Mouse (Mus musculus) ovary, adult 18-20 months (tissue): ENCODE results near the gene Csmd2.

Experiments
- DNase-seq: peaks from one replicate; pipeline ENCODE4 v3.0.0; 2022; ENCODE audit warnings: low spot score, mixed read lengths

Csmd2 gene

DNA sequence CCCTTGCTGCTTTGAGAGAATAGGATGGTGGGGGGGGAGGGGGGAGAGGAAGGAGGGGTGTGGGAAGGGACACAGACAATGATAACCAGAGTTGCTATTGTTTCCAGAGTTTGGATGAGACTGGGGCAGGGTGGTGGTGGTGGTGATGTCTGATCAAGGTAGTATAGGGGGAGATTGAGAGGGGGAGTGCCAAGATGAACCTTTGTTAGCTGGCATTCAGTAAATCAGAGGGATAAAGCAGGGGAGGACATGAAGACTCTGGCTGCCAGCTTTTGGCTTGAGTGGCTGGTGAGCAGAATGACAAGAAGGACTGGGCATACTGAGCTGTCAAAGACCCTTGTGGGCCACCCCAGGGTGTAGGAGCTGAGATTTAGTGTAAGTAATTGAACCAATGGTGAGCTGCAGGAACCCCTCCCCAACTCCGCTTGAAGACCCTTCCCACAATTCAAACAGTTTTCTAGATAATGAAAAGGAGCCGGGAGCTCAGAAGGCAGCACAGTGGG is 254.2 kb downstream of the Csmd2 start:
- DNase-seq = no peak

DNA sequence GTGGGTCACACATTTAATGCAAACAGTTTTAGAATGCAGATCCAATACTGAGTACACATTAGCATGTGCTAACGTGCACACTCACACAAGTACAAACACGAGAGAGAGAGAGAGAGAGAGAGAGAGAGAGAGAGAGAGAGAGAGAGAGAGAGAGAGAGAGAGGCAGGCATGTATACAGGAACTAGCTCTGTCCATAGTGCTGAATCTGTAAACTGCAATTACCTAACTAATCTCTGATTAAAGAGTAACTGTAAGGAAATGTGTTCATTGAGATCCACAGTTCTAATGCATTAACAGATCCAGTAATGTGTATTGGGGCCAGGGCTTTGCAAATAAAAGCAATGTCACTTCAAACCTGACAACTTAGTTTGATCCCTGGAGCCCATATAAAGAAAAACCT is 257.5 kb downstream of the Csmd2 start:
- no peak for DNase-seq

- no peak for DNase-seq
Measured at GRCm38 (mm10) chr4:128248676-128249075, 261.0 kb downstream of the Csmd2 start.

DNA sequence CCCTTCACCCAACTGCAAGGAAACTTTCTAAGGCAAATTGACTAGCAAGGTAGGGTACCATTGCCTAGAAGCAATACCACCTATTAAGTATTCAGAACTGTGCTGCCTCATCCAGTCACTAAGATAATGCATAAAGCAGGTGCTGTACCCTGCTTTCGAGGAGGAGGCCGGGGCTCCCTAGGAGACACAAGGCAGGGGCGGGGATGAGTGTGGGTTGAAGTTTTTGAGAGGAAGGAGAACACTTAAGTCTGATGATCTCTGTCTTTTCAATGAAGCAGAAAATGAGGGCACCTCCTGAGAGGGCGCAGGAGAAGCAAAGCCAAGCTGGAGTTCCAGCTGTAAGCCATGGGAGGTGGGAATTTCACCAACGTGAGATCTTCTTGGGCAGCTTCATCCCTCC is 271.6 kb downstream of the Csmd2 start:
- DNase-seq = no peak

DNA sequence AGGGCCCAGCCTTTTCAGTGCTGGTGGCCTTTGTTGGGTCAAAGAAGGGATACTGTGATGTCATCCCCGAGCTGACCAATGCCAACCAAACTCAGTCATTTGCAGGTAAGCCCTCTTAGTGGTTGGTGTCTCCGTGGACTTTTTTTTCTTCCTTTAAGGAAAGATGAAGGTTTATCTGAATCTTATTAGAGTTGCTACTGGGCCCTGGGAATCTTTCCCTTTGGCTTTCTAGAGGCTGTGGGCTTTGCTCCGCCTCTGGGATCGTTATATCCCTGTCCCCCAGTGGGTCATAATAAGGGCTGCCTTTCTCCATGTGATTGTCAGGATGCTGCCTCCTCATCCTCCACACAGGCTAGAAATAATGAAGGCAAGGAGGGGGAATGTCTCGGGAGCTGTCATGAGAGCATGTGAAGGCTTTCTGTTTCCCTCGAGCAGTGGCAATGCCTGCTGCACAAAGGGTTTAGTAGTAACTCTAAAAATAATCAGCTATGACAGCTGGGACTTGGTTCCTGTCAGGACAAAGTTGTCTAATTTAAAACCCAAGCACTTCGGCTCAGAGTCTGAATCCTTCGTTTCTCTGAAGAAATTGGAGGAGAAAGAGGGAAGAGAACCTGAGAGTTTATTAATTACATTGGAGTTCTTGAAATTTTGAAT is 273.4 kb downstream of the Csmd2 start, which contains the start of gene Hmgb4:
TSS of gene Hmgb4 (minus strand) at position 51 of the 654 bp plus-strand sequence.
- no peak for DNase-seq

DNA sequence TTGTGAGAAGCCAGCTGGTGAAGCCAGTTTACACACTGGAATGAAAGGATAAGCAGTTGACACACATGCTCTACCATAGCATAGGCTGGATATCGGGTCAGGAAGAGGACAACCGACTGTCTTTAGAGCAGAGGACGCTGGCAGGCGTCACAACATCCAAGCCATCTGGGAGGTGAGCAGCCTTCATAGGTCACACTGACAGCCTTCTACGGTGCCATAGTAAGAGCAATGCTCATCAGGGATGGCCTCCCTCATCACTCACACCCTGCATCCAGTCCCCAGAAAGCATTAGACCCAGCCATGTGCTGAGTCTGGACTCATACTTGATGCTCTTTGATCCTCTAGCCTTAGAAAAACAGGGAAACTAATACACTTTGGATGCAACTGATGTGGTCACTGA is 276.8 kb downstream of the Csmd2 start:
- no peak for DNase-seq

DNA sequence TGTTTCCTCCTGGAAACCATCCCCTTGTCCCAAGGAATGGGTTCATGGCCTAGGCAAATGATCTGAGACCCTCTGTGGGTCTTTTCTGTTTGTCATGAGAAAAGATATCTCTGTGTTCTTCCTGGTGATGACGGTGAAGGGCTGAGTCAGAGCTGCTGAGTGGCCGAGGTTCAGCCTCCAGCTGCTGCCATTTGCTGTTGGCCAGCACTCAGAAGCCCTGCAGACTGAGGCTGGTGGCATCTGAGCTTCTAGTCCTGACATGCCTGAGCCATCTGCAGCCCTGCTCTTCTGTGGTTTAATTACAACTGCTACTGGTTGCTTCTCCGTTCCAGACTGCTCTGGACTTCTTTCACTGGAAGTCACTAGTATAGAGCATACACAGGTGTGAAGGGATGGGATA is 277.7 kb downstream of the Csmd2 start:
- no peak for DNase-seq

GRCm38 (mm10) chr4:128269261-128269875 is 281.7 kb downstream of the Csmd2 start:
- DNase-seq = no peak

DNA sequence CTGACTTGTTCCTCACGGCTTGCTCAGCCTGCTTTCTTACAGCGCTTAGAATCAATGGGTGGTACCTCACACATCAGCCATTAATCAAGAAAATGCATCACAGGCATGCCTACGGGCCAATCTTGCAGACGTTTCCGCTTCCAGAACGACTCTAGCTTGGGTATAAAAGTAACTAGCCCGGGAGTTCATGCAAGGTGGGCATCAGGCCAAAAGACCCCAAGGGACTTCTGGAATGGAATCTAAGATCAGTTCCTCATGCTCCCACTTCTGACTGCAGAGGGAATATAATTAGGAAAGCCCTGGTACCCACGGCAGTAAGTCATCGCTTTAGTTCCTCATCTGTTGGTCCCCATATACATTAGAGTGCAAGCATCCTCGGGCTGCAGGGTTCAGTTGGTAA is 282.5 kb downstream of the Csmd2 start:
- DNase-seq = no peak

- no peak for DNase-seq
Measured at GRCm38 (mm10) chr4:128270931-128271330, 283.3 kb downstream of the Csmd2 start.

DNA sequence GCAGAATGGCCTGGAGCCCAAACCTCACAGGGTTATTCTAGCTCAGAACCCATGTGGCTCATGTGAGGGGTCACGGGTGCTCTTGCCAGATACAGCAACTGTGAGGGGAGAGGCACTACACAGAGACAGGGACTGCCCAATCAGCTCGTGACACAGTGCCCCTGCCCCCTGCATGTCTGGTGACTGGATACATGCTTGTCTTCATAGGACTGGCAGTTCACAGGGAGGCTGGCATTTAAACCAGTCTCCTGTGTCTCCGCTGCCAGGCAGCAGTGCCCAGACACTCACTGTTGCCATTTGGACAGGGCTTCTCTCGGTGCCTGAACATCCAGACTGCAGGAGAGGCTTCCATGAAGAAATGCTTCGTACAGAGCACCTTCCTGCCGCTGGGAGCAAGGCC is 284.8 kb downstream of the Csmd2 start:
- no peak for DNase-seq

GRCm38 (mm10) chr4:128273146-128273545 is 285.5 kb downstream of the Csmd2 start:
- DNase-seq = no peak

DNA sequence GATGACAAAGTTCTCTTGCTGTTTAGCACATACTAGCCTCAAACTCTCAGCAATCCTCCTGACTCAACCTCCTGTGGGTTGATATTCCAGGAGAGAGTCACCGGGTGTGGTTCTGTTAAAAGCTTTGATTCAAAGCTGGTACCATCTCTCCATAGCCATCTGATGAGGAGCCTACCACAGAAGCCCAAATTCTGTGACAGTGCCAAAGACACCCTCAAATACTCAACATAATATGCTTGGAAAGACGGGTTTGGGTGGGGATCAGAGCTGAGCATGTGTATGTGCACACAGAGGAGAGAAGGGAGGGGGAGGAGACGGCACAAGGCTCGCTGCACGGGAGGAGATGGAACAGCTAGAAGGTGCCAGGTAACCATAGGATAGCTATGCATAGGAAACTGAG is 287.5 kb downstream of the Csmd2 start:
- DNase-seq = no peak

DNA sequence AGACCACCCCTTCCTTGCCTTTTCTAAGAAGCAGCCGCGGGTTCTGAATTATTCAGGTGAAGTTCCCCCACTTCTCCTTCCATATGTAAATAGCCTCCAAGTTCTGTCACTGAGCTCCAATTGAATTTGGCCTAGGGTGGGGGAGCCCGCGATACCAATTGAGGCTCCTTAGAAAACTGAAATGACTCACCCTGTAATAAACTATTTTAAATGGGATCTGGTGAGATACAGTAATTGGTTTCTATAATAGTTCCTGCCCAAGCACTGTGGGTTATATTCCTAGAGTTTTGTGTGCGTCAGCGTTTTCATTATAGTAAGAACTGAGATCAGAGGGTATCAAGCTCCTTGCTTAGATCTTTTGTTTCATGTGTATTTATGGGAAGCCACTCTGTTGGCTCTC is 287.9 kb downstream of the Csmd2 start:
- DNase-seq = no peak

DNA sequence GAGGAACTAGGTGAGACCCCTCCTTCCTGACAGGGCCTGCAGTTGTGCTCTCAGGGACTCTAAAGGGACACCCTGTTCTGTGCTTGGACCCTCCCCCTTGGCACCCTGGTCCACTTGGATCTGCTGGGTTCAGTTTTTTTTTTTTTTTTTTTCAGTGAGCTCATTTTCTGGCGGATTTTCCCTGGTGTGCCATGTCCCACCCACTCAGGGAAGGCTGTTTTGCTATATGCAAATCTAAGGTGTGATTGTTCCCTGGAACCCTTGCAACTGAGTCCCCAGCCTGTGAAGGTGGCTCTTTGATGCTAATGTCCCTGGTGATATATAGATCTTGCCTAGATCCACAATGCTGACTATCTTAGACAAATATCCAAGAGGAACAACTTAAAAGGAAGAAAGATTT is 297.4 kb downstream of the Csmd2 start:
- DNase-seq = no peak

- DNase-seq = no peak
Measured at GRCm38 (mm10) chr4:128288095-128288494, 300.4 kb downstream of the Csmd2 start.

DNA sequence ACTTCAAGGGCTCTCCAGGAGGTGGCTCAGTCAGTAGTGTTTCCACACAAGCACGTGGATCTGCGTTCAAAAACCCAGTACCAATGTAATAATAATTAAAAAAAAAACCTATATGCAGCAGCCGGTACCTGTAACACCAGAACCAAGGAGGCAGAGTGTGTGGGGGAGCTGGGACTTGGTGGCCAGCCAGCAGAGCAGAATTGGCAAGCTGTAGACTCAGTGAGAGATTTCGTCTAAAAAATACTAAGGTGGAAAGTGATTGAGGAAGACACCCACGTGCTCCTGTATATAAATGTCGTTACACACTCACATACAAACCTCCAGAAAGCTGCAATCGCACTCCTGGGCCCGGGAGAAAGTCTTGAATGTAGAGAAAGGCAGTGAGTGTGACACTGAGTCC is 316.4 kb downstream of the Csmd2 start:
- no peak for DNase-seq

DNA sequence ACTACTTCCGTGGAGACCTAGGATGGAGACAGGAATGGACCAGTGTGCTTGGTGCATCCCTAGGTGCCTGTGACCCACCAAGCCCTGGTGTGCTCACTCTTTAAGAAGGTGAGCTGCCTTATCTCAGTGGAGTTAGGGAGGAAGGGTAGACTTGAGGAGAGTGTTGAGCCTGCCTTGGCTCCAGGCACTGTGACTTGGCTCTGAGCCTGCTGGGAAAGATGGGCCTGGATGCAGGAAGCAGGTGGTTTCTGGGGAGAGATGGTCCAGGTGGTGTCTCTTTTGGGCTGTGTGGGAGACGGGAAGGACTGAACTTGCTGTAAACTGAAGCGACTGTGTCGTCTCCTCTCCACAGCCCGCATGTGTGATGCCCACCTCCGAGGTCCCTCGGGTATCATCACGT is 318.4 kb downstream of the Csmd2 start:
- no peak for DNase-seq

DNA sequence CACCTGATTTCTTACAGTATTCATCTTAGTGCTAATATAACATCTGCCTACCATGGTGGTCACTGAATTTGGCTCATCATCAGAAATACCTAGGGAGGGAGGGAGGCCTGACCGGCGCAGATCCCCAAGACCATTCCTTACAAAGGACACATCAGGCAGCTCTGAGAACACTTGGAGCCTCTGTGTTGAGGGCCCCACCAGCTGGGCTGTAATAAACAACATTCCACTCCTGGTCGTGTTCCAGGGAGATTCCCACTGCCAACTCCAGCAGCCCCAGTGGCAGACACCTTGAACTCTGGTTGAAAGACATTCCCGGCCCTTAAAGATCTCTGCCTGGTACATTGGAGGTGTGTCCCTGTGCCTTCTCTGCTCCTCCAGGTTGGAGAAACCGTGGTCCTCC is 327.7 kb downstream of the Csmd2 start:
- DNase-seq = no peak

GRCm38 (mm10) chr4:128317951-128318350 is 330.3 kb downstream of the Csmd2 start:
- DNase-seq = no peak

DNA sequence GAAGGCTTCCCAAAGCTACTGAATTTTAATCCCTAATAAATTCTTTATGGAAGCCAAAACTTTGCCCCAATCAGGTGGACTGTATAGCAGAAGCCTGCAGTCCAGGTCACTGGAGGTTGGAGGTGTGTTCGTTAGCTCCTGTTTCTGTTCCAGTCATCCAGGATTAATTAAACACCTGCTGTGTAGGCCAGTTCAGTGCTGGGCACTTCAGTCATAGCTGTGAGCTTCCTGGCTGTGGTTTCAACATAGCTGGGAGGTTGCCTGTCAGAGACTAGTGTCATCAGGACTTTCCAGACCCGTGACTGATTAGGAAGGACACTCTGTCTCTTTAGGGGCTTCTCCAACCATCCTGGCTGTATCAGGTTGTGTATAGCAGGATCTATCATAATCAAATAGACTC is 337.9 kb downstream of the Csmd2 start:
- no peak for DNase-seq

DNA sequence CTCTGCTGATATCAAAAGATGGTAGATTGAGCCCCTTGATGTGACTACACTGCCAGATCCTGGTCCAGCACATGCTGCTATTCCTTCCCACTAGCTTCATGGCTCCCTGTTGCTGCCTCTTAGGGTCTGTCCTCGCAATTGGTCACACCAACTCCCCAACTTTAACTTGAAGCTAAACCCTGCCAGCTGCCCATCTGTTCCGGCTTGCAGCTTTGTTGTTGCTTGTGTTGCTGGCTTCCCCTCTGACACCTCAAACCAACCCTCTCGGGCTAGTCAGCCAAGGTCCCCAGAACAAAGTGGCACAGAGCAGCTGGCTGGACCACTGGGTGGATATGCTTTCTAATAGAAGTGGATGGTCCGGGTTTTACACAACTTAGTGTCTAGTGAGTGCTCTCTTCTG is 339.1 kb downstream of the Csmd2 start:
- DNase-seq = no peak

DNA sequence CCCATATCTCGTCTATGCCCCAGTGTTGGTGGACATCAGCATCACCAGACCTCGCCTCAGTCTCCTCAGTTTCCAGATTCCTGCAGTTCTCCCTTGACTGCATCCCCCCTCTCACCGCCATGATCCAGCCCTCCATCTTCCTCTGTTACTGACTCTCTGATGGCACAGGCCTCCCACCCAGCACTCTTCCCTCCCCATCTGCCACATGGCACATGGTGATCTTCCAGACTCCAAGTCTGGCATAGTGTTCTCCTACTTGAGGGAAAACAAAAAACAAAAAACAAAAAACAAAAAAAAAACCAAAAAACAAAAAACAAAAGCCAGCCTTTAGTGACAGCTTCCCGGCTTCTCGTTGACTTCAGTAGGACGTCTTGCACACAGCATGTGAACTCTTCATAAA is 339.8 kb downstream of the Csmd2 start:
- DNase-seq = no peak

- DNase-seq = no peak
Measured at GRCm38 (mm10) chr4:128330519-128330918, 342.9 kb downstream of the Csmd2 start.
